Mouse (Mus musculus) heart, adult 9 months (tissue): ENCODE results near the gene Gpr82.

Experiments used
- DNase-seq, 2 experiments: peaks; one replicate each; pipeline ENCODE4 v3.0.0; 2022; ENCODE audit warnings: low spot score in 2 of 2

The Gpr82 gene

GRCm38 (mm10) chrX:13661063-13661462 is at the start of gene Gpr82:
Gpr82 (plus strand) TSS chrX:13661363.
- DNase-seq, result no peak

- DNase-seq, result no peak
Measured at GRCm38 (mm10) chrX:13612115-13612514, 49.0 kb upstream of the Gpr82 start.

GRCm38 (mm10) chrX:13616726-13617125 is 44.4 kb upstream of the Gpr82 start:
- DNase-seq, result peak; percentile 41 to 44

GRCm38 (mm10) chrX:13617294-13617693 is 43.9 kb upstream of the Gpr82 start:
- DNase-seq, result no peak

- peak; percentile 53 to 67 for DNase-seq
Measured at GRCm38 (mm10) chrX:13618476-13618875, 42.7 kb upstream of the Gpr82 start.

- peak; percentile 51 to 72 for DNase-seq
Measured at GRCm38 (mm10) chrX:13621473-13621872, 39.7 kb upstream of the Gpr82 start.

- no peak for DNase-seq
Measured at GRCm38 (mm10) chrX:13622654-13623053, 38.5 kb upstream of the Gpr82 start.

GRCm38 (mm10) chrX:13631599-13632283 is 29.4 kb upstream of the Gpr82 start, which contains the start of gene Gpr34:
Gpr34 (plus strand) TSS chrX:13632089.
- DNase-seq, result no peak

- DNase-seq, result no peak
Measured at GRCm38 (mm10) chrX:13636398-13636797, 24.8 kb upstream of the Gpr82 start.

- DNase-seq, result no peak
Measured at GRCm38 (mm10) chrX:13638894-13639293, 22.3 kb upstream of the Gpr82 start.

GRCm38 (mm10) chrX:13651889-13652288 is 9.3 kb upstream of the Gpr82 start:
- no peak for DNase-seq

GRCm38 (mm10) chrX:13652291-13652690 is 8.9 kb upstream of the Gpr82 start:
- no peak for DNase-seq

GRCm38 (mm10) chrX:13655005-13655421 is 6.2 kb upstream of the Gpr82 start:
- DNase-seq, result peak; percentile 28 to 45

GRCm38 (mm10) chrX:13655906-13656305 is 5.3 kb upstream of the Gpr82 start:
- DNase-seq, result peak in 1 of 2 experiments; percentile 28

GRCm38 (mm10) chrX:13656721-13657120 is 4.4 kb upstream of the Gpr82 start:
- DNase-seq, result peak in 1 of 2 experiments; percentile 34

- no peak for DNase-seq
Measured at GRCm38 (mm10) chrX:13658616-13659140, 2.5 kb upstream of the Gpr82 start.

- no peak for DNase-seq
Measured at GRCm38 (mm10) chrX:13659201-13659890, 1.8 kb upstream of the Gpr82 start.

GRCm38 (mm10) chrX:13668867-13669266 is 7.7 kb downstream of the Gpr82 start:
- DNase-seq, result no peak

GRCm38 (mm10) chrX:13670342-13670741 is 9.2 kb downstream of the Gpr82 start:
- DNase-seq, result no peak

- no peak for DNase-seq
Measured at GRCm38 (mm10) chrX:13673001-13673400, 11.8 kb downstream of the Gpr82 start.

- DNase-seq, result no peak
Measured at GRCm38 (mm10) chrX:13681748-13682147, 20.6 kb downstream of the Gpr82 start.

GRCm38 (mm10) chrX:13686589-13686988 is 25.4 kb downstream of the Gpr82 start:
- no peak for DNase-seq

- no peak for DNase-seq
Measured at GRCm38 (mm10) chrX:13688356-13688755, 27.2 kb downstream of the Gpr82 start.
